Mouse (Mus musculus): ENCODE results near the gene Acap2.

DNA sequence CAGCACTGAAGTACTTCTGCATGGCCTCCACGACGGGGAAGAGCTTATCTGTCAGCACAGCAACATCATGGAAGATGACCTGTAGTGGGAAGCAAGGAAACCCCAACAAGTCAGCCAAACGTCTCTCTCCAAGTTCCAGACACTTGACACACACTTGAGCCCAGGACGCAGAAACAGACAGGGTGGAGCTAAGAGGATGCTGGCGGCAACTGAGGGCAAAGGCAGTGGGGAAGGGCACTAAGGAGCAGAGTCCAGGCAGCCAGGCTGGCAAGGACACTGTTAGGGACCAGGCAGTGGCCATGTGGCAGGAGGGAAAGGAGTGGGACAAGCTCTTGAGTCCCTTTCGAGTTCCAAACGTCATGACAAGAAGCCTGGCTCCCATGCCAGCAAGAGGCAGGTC, 150.3 kb downstream of the Acap2 start:
- TF ChIP-seq POLR2A (IDR thresholded peaks at IDR 0.05; ENCODE audit: control insufficient read depth in 1 of 2, insufficient read depth in 1 of 2, low read depth in 1 of 2, low read length in 2 of 2, poor library complexity in 1 of 2) (no peak), GABPA (IDR thresholded peaks at IDR 0.05; ENCODE audit: low read depth, low read length) (no peak), EP300 (IDR thresholded peaks at IDR 0.05; ENCODE audit: low read depth in 1 of 2, low read length in 2 of 2) (no peak), CTCF (IDR thresholded peaks at IDR 0.05 in 2 of 3, conservative IDR thresholded peaks at IDR 0.05 in 1 of 3; ENCODE audit: control insufficient read depth in 1 of 3, insufficient read depth in 1 of 3, low read depth in 2 of 3, low read length in 3 of 3, poor library complexity in 1 of 3, severe bottlenecking in 1 of 3) (no peak), CHD1 (IDR thresholded peaks at IDR 0.05; ENCODE audit: low read depth, low read length) (no peak), MAZ (IDR thresholded peaks at IDR 0.05; ENCODE audit: low read depth, low read length) (no peak), NELFE (IDR thresholded peaks at IDR 0.05; ENCODE audit: low read depth, low read length) (no peak), MEF2A (IDR thresholded peaks at IDR 0.05; ENCODE audit: extremely low read depth, insufficient replicate concordance, low read depth, low read length, poor library complexity, severe bottlenecking) (no peak), JUND (IDR thresholded peaks at IDR 0.05; ENCODE audit: low read depth, low read length) (no peak)
